Mouse (Mus musculus) liver, embryonic 11.5 days (tissue): ENCODE results near the gene Tpk1. TPM values are rescaled to one million over a fixed set of nuclear protein-coding genes. Genes with fewer than 3 reads are reported as not detected.

ENCODE experiments used
- ATAC-seq: fragments of 200-750 bp; cut with Nextera tagmentation; replicated peaks from 2 replicates; pipeline ENCODE4 v1.8.0; 2017; ENCODE audit warnings: moderate number of reproducible peaks, mild to moderate bottlenecking, moderate TSS enrichment, moderate library complexity; ENCODE audit not compliant: low FRiP score
- DNase-seq: peaks from one replicate; pipeline ENCODE4 v3.0.0-alpha.2; 2017; ENCODE audit warnings: low spot score
- H3K27ac ChIP-seq: fragments of 300-500 bp; sonication (generic); 2 replicates; pipeline ENCODE4 v1.5.1; 2014; ENCODE audit warnings: mild to moderate bottlenecking, low read depth, low read length, control low read depth
- H3K27me3 ChIP-seq: fragments of 300-500 bp; sonication (generic); replicated peaks from 2 replicates; pipeline ENCODE4 v1.6.1; 2014; ENCODE audit warnings: low read length, mixed read lengths; ENCODE audit not compliant: control insufficient read depth, insufficient read depth
- H3K36me3 ChIP-seq: fragments of 300-500 bp; sonication (generic); 2 replicates; pipeline ENCODE4 v1.6.1; 2014; ENCODE audit warnings: mild to moderate bottlenecking, low read length, moderate library complexity, mixed read lengths; ENCODE audit not compliant: control insufficient read depth, insufficient read depth
- H3K4me1 ChIP-seq: fragments of 300-500 bp; sonication (generic); replicated peaks from 2 replicates; pipeline ENCODE4 v1.6.1; 2014; ENCODE audit warnings: low read length, mixed read lengths; ENCODE audit not compliant: control insufficient read depth, insufficient read depth
- H3K4me2 ChIP-seq: fragments of 300-500 bp; sonication (generic); 2 replicates; pipeline ENCODE4 v1.6.1; 2014; ENCODE audit warnings: mild to moderate bottlenecking, control low read depth, moderate library complexity
- H3K4me3 ChIP-seq: fragments of 300-500 bp; sonication (generic); 2 replicates; pipeline ENCODE4 v1.5.1; 2014; ENCODE audit warnings: low read depth, low read length, control low read depth
- H3K9ac ChIP-seq: fragments of 300-500 bp; sonication (generic); 2 replicates; pipeline ENCODE4 v1.6.1; 2014; ENCODE audit warnings: low read depth, low read length, control low read depth
- H3K9me3 ChIP-seq: fragments of 300-500 bp; sonication (generic); 2 replicates; pipeline ENCODE4 v1.6.1; 2016; ENCODE audit warnings: low read length, inconsistent platforms, mixed read lengths; ENCODE audit not compliant: control insufficient read depth
- WGBS: fragments of 180-500 bp; shearing (Covaris S2); extraction: QIAGEN DNeasy Blood & Tissue Kit; methylation state at CpG from one replicate; pipeline ENCODE4 v1.1.7; 2014; 5-methylcytosine and 5-hydroxymethylcytosine counted together
- polyA plus RNA-seq: library from polyadenylated mRNA; unstranded; fragments of >200 nt; fragmentation: Nextera tagmentation; extraction: Ambion mirVana; gene quantifications from 2 replicates; pipeline ENCODE4 v1.2.1, GENCODE M21; 2014

Gene Tpk1
- polyA plus RNA-seq, 1 experiment from 2014 or later, result 11.9 TPM

DNA sequence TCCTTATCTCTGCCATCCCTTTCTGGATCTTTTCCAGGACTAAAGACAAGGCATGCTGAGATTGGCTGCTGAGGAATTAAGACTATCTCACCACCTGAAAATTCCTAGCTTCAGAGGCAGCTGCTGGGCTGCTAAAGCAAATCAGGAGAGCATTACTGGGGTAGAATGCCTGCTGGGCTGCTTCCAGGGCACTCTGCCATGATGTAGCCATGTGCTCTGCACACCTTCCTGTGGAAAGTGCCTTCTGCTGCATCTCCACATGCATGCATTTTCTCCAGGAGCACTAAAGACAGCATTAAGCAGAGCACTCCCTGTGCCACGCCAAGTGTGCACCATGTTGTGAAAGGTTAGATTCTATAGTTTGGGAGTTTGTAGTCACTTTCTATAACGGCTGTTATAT lies 16.6 kb downstream of the Tpk1 start:
- Histone ChIP-seq H3K9me3 (no peaks in the 10 kb centered on the region), H3K27me3 (no peaks in the 10 kb centered on the region), H3K9ac (no peak overlapping the region), H3K4me3 (no peak overlapping the region), H3K4me2 (no peak overlapping the region), H3K27ac (no peak overlapping the region), H3K36me3 (no peaks in the 10 kb centered on the region), H3K4me1 (no peaks in the 10 kb centered on the region)
- no peak for ATAC-seq
- WGBS, result 79% methylated on average over 2 of the region's 2 CpGs
- DNase-seq, result no peak

DNA sequence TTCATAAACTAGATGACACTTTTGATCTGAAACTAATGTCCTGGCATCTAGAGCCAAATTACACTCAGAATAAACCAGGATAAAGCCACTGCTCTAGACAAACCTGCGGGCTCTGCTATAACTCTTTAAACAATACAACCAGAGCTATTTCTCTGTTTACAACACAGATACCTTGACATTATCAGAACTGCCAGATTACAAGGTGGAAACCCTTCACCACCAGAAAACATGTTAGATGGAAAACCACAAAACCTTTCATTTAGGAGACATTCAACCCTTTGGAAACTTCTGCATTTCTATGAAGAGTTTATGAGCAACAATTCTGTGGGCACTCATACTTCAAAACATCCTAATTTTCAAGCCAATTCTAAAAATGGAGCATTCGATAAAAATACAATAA lies 20.4 kb downstream of the Tpk1 start:
- Histone ChIP-seq H3K27ac (no peak overlapping the region), H3K9me3 (no peaks in the 10 kb centered on the region), H3K9ac (no peak overlapping the region), H3K4me1 (no peaks in the 10 kb centered on the region), H3K36me3 (no peaks in the 10 kb centered on the region), H3K4me3 (no peak overlapping the region), H3K4me2 (no peak overlapping the region), H3K27me3 (no peaks in the 10 kb centered on the region)
- DNase-seq (no peak), ATAC-seq (no peak)
- WGBS, result 68% methylated on average over 2 of the region's 2 CpGs

- H3K9ac ChIP-seq, result no peak overlapping the region
- H3K27ac ChIP-seq, result no peak overlapping the region
- no peaks in the 10 kb centered on the region for H3K27me3 ChIP-seq
- WGBS, result 79% methylated on average over 1 of the region's 1 CpGs
- no peaks in the 10 kb centered on the region for H3K9me3 ChIP-seq
- ATAC-seq, result no peak
- no peak overlapping the region for H3K4me3 ChIP-seq
- no peaks in the 10 kb centered on the region for H3K4me1 ChIP-seq
- no peak for DNase-seq
- no peaks in the 10 kb centered on the region for H3K36me3 ChIP-seq
- H3K4me2 ChIP-seq, result no peak overlapping the region
Observed at GRCm38 (mm10) chr6:43645105-43645504, 21.0 kb downstream of the Tpk1 start.

DNA sequence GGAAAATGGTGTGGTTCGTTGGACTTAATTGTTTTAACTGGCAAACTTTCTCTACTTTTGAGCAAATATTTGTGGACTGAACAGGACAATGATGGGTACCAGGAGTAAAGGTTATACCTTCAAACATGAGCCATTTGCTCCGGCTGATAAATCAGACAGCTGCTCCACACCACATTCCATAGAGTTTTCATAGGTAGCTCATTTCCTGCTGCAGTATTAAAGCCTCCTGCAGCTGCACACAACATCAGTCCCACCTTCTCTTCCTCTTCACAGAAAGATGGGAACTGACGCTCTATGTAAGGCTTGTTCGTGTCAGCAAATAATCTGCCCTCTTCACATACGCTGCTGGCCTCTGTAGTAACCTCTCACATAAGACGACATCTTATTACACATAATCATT lies 22.4 kb downstream of the Tpk1 start:
- Histone ChIP-seq H3K9ac (no peak overlapping the region), H3K9me3 (no peaks in the 10 kb centered on the region), H3K4me1 (no peaks in the 10 kb centered on the region), H3K4me3 (no peak overlapping the region), H3K4me2 (no peak overlapping the region), H3K36me3 (no peaks in the 10 kb centered on the region), H3K27ac (no peak overlapping the region), H3K27me3 (no peaks in the 10 kb centered on the region)
- no peak for DNase-seq
- 84% methylated on average over 6 of the region's 6 CpGs for WGBS
- no peak for ATAC-seq

DNA sequence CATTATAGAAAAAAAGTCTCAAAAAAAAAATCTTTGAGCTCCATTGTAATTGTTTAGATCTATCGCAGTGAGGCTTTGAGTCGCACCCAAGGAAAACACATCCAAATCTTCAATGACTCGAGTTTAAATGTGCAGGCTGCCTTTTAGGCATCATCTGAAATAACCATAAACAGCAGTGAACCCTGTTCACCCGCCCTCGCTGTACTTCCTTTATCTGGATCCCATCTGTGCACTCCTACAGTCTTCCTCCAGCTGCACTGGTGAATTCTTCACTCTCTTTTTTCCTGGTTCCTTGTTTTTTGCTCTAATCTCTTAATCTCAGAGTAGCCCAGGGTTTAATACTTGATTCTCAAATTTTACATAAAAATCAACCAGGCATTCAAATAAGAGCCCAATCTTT lies 23.7 kb downstream of the Tpk1 start:
- no peak overlapping the region for H3K9ac ChIP-seq
- no peaks in the 10 kb centered on the region for H3K27me3 ChIP-seq
- ATAC-seq (no peak), DNase-seq (no peak)
- no peaks in the 10 kb centered on the region for H3K36me3 ChIP-seq
- H3K4me1 ChIP-seq, result no peaks in the 10 kb centered on the region
- H3K4me2 ChIP-seq, result no peak overlapping the region
- no peak overlapping the region for H3K4me3 ChIP-seq
- no peaks in the 10 kb centered on the region for H3K9me3 ChIP-seq
- WGBS, result 76% methylated on average over 5 of the region's 5 CpGs
- no peak overlapping the region for H3K27ac ChIP-seq

- Histone ChIP-seq H3K9me3 (no peaks in the 10 kb centered on the region), H3K27me3 (no peaks in the 10 kb centered on the region), H3K4me2 (no peak overlapping the region), H3K4me3 (no peak overlapping the region), H3K27ac (no peak overlapping the region), H3K36me3 (no peaks in the 10 kb centered on the region), H3K9ac (no peak overlapping the region), H3K4me1 (no peaks in the 10 kb centered on the region)
- DNase-seq (no peak), ATAC-seq (no peak)
Observed at GRCm38 (mm10) chr6:43640621-43641020, 25.5 kb downstream of the Tpk1 start.

- ATAC-seq, result no peak
- WGBS, result 85% methylated on average over 1 of the region's 1 CpGs
Observed at GRCm38 (mm10) chr6:43638865-43639264, 27.2 kb downstream of the Tpk1 start.

GRCm38 (mm10) chr6:43638119-43638518 lies 28.0 kb downstream of the Tpk1 start:
- Histone ChIP-seq H3K4me1 (no peaks in the 10 kb centered on the region), H3K27me3 (no peaks in the 10 kb centered on the region), H3K27ac (no peak overlapping the region), H3K9me3 (no peaks in the 10 kb centered on the region), H3K9ac (no peak overlapping the region), H3K4me2 (no peak overlapping the region), H3K4me3 (no peak overlapping the region), H3K36me3 (no peaks in the 10 kb centered on the region)
- ATAC-seq (no peak), DNase-seq (no peak)
- 86% methylated on average over 3 of the region's 3 CpGs for WGBS

More at GRCm38 (mm10) chr6:43638865-43639264, 27.2 kb downstream of the Tpk1 start:
- no peak overlapping the region for H3K4me2 ChIP-seq
- no peaks in the 10 kb centered on the region for H3K27me3 ChIP-seq
- H3K9ac ChIP-seq, result no peak overlapping the region
- DNase-seq, result no peak
- no peak overlapping the region for H3K27ac ChIP-seq
- H3K36me3 ChIP-seq, result no peaks in the 10 kb centered on the region
- H3K9me3 ChIP-seq, result no peaks in the 10 kb centered on the region
- H3K4me3 ChIP-seq, result no peak overlapping the region
- H3K4me1 ChIP-seq, result no peaks in the 10 kb centered on the region

DNA sequence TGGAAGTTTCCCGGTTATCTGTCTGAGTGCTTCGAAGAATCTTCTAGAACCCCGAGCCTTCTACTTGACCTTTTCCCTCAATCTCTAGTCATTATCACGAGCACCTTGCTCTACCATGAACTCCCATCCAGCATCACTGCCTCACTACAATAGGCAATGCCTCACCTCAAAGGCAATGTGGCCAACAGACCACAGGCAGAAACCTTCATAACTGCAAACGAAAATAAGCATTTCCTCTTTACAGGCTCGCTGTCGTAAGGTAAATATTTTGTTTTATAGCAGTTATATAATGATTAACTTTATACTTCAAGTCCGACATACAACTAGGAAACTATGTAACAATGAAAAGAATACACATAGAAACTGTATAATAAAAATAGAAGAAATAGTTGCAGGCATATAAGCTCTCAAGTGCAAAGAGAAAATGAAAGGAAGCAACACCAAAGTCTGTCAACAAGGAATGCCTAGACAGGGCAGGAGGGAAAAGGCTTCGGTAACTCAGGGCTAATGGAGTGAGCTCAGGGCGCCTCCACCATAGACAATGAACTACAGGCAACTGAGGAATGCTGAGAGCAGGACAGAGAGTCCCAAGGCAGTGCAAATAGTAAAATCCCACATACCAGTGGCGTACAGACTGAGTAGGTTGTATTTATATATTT lies 29.0 kb downstream of the Tpk1 start:
- 83% methylated on average over 11 of the region's 11 CpGs for WGBS
- DNase-seq, result no peak

More for the DNA sequence above, 29.0 kb downstream of the Tpk1 start:
- Histone ChIP-seq H3K4me3 (no peak overlapping the region), H3K4me2 (no peak overlapping the region), H3K9me3 (no peaks in the 10 kb centered on the region), H3K36me3 (no peaks in the 10 kb centered on the region), H3K27me3 (no peaks in the 10 kb centered on the region), H3K4me1 (no peaks in the 10 kb centered on the region), H3K27ac (no peak overlapping the region), H3K9ac (no peak overlapping the region)
- no peak for ATAC-seq
